Mouse (Mus musculus) stomach, embryonic 16.5 days (tissue): ENCODE data around the gene Prpf6. TPM values are rescaled to one million over a fixed set of nuclear protein-coding genes. Genes with fewer than 3 reads are reported as not detected.

Experiments
- ATAC-seq: fragments of 200-750 bp; cut with Nextera tagmentation; 2 replicates; pipeline ENCODE4 v1.8.0; 2017; ENCODE audit warnings: moderate number of reproducible peaks, moderate TSS enrichment; ENCODE audit not compliant: insufficient read depth, low FRiP score
- H3K27ac ChIP-seq: fragments of 300-500 bp; sonication (generic); 2 replicates; pipeline ENCODE4 v1.5.1; 2014; ENCODE audit warnings: low read length
- H3K27me3 ChIP-seq: fragments of 300-500 bp; sonication (generic); 2 replicates; pipeline ENCODE4 v1.6.1; 2014; ENCODE audit warnings: low read length, control low read depth, mixed read lengths; ENCODE audit not compliant: control insufficient read depth, insufficient read depth
- H3K36me3 ChIP-seq: fragments of 300-500 bp; sonication (generic); 2 replicates; pipeline ENCODE4 v1.6.1; 2014; ENCODE audit warnings: low read length; ENCODE audit not compliant: control insufficient read depth, insufficient read depth
- H3K4me1 ChIP-seq: fragments of 300-500 bp; sonication (generic); 2 replicates; pipeline ENCODE4 v1.6.1; 2014; ENCODE audit warnings: low read length, control low read depth, mixed read lengths; ENCODE audit not compliant: control insufficient read depth, insufficient read depth
- H3K4me2 ChIP-seq: fragments of 300-500 bp; sonication (generic); 2 replicates; pipeline ENCODE4 v1.6.1; 2014; ENCODE audit warnings: low read depth, low read length, mixed read lengths
- H3K4me3 ChIP-seq: fragments of 300-500 bp; sonication (generic); replicated peaks from 2 replicates; pipeline ENCODE4 v1.5.1; 2014; ENCODE audit warnings: mild to moderate bottlenecking, low read length
- H3K9ac ChIP-seq: fragments of 300-500 bp; sonication (generic); 2 replicates; pipeline ENCODE4 v1.6.1; 2014; ENCODE audit warnings: low read length
- H3K9me3 ChIP-seq: fragments of 300-500 bp; sonication (generic); replicated peaks from 2 replicates; pipeline ENCODE4 v1.6.1; 2016; ENCODE audit warnings: low read length, control low read depth; ENCODE audit not compliant: control insufficient read depth
- WGBS: fragments of 180-500 bp; shearing (Covaris S2); extraction: QIAGEN DNeasy Blood & Tissue Kit; methylation state at CpG from one replicate; pipeline ENCODE4 v1.1.7; 2014; 5-methylcytosine and 5-hydroxymethylcytosine counted together
- polyA plus RNA-seq: library from polyadenylated mRNA; unstranded; fragments of >200 nt; fragmentation: Nextera tagmentation; extraction: Ambion mirVana; gene quantifications from 2 replicates; pipeline ENCODE4 v1.2.1, GENCODE M21; 2015

Prpf6 gene
- polyA plus RNA-seq, 1 experiment from 2014 or later, result 59.1 TPM

- no peak overlapping the region for H3K4me3 ChIP-seq
- no peak for ATAC-seq
- peaks cover 7% of the 10 kb centered on the region; the same call in 1 of the 2 replicates for H3K36me3 ChIP-seq
- H3K27ac ChIP-seq, result no peak overlapping the region
- no peaks in the 10 kb centered on the region for H3K9me3 ChIP-seq
- no peaks in the 10 kb centered on the region for H3K4me1 ChIP-seq
- H3K9ac ChIP-seq, result no peak overlapping the region
- WGBS, result 87% methylated on average over 8 of the region's 8 CpGs
- H3K4me2 ChIP-seq, result no peak overlapping the region
- no peaks in the 10 kb centered on the region for H3K27me3 ChIP-seq
These were observed 21.3 kb upstream of the Prpf6 start for GRCm38 (mm10) chr2:181570375-181570774.

- Histone ChIP-seq H3K4me3 (no peak overlapping the region), H3K27me3 (no peaks in the 10 kb centered on the region), H3K36me3 (peaks cover 7% of the 10 kb centered on the region; the same call in 1 of the 2 replicates), H3K9me3 (no peaks in the 10 kb centered on the region), H3K9ac (no peak overlapping the region), H3K4me1 (no peaks in the 10 kb centered on the region), H3K27ac (no peak overlapping the region), H3K4me2 (no peak overlapping the region)
- no peak for ATAC-seq
- 56% methylated on average over 6 of the region's 6 CpGs for WGBS
These were observed 20.6 kb upstream of the Prpf6 start for GRCm38 (mm10) chr2:181570921-181571595.

GRCm38 (mm10) chr2:181571941-181572670 lies 19.6 kb upstream of the Prpf6 start:
- no peak overlapping the region for H3K27ac ChIP-seq
- H3K4me2 ChIP-seq, result no peak overlapping the region
- H3K9ac ChIP-seq, result no peak overlapping the region
- no peaks in the 10 kb centered on the region for H3K9me3 ChIP-seq
- no peaks in the 10 kb centered on the region for H3K4me1 ChIP-seq
- no peak for ATAC-seq
- H3K4me3 ChIP-seq, result no peak overlapping the region
- WGBS, result 89% methylated on average over 11 of the region's 11 CpGs
- no peaks in the 10 kb centered on the region for H3K27me3 ChIP-seq
- H3K36me3 ChIP-seq, result peaks cover 7% of the 10 kb centered on the region; the same call in 1 of the 2 replicates

GRCm38 (mm10) chr2:181572921-181573920 lies 18.4 kb upstream of the Prpf6 start:
- Histone ChIP-seq H3K36me3 (peaks cover 7% of the 10 kb centered on the region; the same call in 1 of the 2 replicates), H3K4me3 (no peak overlapping the region), H3K4me1 (peaks cover 5% of the 10 kb centered on the region), H3K4me2 (no peak overlapping the region), H3K9ac (no peak overlapping the region), H3K9me3 (no peaks in the 10 kb centered on the region), H3K27ac (no peak overlapping the region), H3K27me3 (no peaks in the 10 kb centered on the region)
- 94% methylated on average over 15 of the region's 15 CpGs for WGBS
- no peak for ATAC-seq

GRCm38 (mm10) chr2:181573961-181574360 lies 17.7 kb upstream of the Prpf6 start:
- no peak overlapping the region for H3K4me2 ChIP-seq
- peaks cover 7% of the 10 kb centered on the region; the same call in 1 of the 2 replicates for H3K36me3 ChIP-seq
- 89% methylated on average over 9 of the region's 9 CpGs for WGBS
- H3K9ac ChIP-seq, result no peak overlapping the region
- no peaks in the 10 kb centered on the region for H3K9me3 ChIP-seq
- no peak for ATAC-seq
- H3K27me3 ChIP-seq, result no peaks in the 10 kb centered on the region
- H3K4me3 ChIP-seq, result no peak overlapping the region
- peaks cover 12% of the 10 kb centered on the region for H3K4me1 ChIP-seq
- no peak overlapping the region for H3K27ac ChIP-seq

GRCm38 (mm10) chr2:181574921-181575545 lies 16.6 kb upstream of the Prpf6 start:
- no peak overlapping the region for H3K4me3 ChIP-seq
- peaks cover 7% of the 10 kb centered on the region; the same call in 1 of the 2 replicates for H3K36me3 ChIP-seq
- H3K9me3 ChIP-seq, result no peaks in the 10 kb centered on the region
- no peak overlapping the region for H3K9ac ChIP-seq
- H3K27me3 ChIP-seq, result no peaks in the 10 kb centered on the region
- H3K4me1 ChIP-seq, result peaks cover 23% of the 10 kb centered on the region
- ATAC-seq, result no peak
- no peak overlapping the region for H3K27ac ChIP-seq
- 92% methylated on average over 7 of the region's 7 CpGs for WGBS
- no peak overlapping the region for H3K4me2 ChIP-seq

GRCm38 (mm10) chr2:181576613-181577012 lies 15.1 kb upstream of the Prpf6 start:
- 87% methylated on average over 2 of the region's 2 CpGs for WGBS
- ATAC-seq, result no peak
- Histone ChIP-seq H3K4me3 (no peak overlapping the region), H3K9me3 (no peaks in the 10 kb centered on the region), H3K9ac (no peak overlapping the region), H3K27me3 (no peaks in the 10 kb centered on the region), H3K4me2 (no peak overlapping the region), H3K4me1 (peaks cover 31% of the 10 kb centered on the region), H3K36me3 (peaks cover 7% of the 10 kb centered on the region; the same call in 1 of the 2 replicates), H3K27ac (no peak overlapping the region)

GRCm38 (mm10) chr2:181577126-181577525 lies 14.5 kb upstream of the Prpf6 start:
- Histone ChIP-seq H3K4me2 (no peak overlapping the region), H3K4me3 (no peak overlapping the region), H3K27me3 (no peaks in the 10 kb centered on the region), H3K36me3 (peaks cover 7% of the 10 kb centered on the region; the same call in 1 of the 2 replicates), H3K9me3 (no peaks in the 10 kb centered on the region), H3K27ac (no peak overlapping the region), H3K4me1 (peaks cover 31% of the 10 kb centered on the region), H3K9ac (no peak overlapping the region)
- 61% methylated on average over 2 of the region's 2 CpGs for WGBS
- no peak for ATAC-seq
